Mouse (Mus musculus): ENCODE measurements at regions not wholly inside any gene's neighbourhood (a gene's known extent, or its start where the extent isn't known, plus 50 kb on each side); places are given as distances from the start of the nearest gene placed in this dataset.

GRCm38 (mm10) chr12:93549900-93550299, 1700.9 kb upstream of the Sel1l start:
- Histone ChIP-seq H3K4me1 (replicated peaks) (no peaks in the 10 kb centered on the region), H3K9ac (no peak overlapping the region), H3K4me2 (replicated peaks) (no peak overlapping the region), H3K27me3 (replicated peaks) (no peaks in the 10 kb centered on the region), H3K9me3 (no peaks in the 10 kb centered on the region), H3K4me3 (replicated peaks) (no peak overlapping the region), H3K36me3 (no peaks in the 10 kb centered on the region), H3K27ac (no peak overlapping the region)
- WGBS, result 33% methylated on average over 4 of the region's 4 CpGs
- no peak for ATAC-seq

GRCm38 (mm10) chr12:93523465-93523864, 1674.5 kb upstream of the Sel1l start:
- Histone ChIP-seq H3K36me3 (no peaks in the 10 kb centered on the region), H3K9me3 (no peaks in the 10 kb centered on the region), H3K9ac (no peak overlapping the region), H3K4me1 (replicated peaks) (no peaks in the 10 kb centered on the region), H3K4me3 (replicated peaks) (no peak overlapping the region), H3K4me2 (replicated peaks) (no peak overlapping the region), H3K27me3 (replicated peaks) (no peaks in the 10 kb centered on the region), H3K27ac (no peak overlapping the region)
- ATAC-seq, result no peak
- WGBS, result 79% methylated on average over 2 of the region's 2 CpGs

- Histone ChIP-seq H3K9me3 (no peaks in the 10 kb centered on the region), H3K9ac (no peak overlapping the region), H3K4me3 (replicated peaks) (no peak overlapping the region), H3K27ac (no peak overlapping the region), H3K4me2 (replicated peaks) (no peak overlapping the region), H3K27me3 (replicated peaks) (no peaks in the 10 kb centered on the region), H3K4me1 (replicated peaks) (no peaks in the 10 kb centered on the region), H3K36me3 (no peaks in the 10 kb centered on the region)
- ATAC-seq, result no peak
- whole genome bisulfite sequencing, result 74% methylated on average over 1 of the region's 1 CpGs
Measured at GRCm38 (mm10) chr12:93486381-93486780, 1637.4 kb upstream of the Sel1l start.

GRCm38 (mm10) chr12:93462106-93462505, 1613.1 kb upstream of the Sel1l start:
- no peak for ATAC-seq
- Histone ChIP-seq H3K27ac (no peak overlapping the region), H3K4me1 (replicated peaks) (no peaks in the 10 kb centered on the region), H3K4me3 (replicated peaks) (no peak overlapping the region), H3K4me2 (replicated peaks) (no peak overlapping the region), H3K9me3 (no peaks in the 10 kb centered on the region), H3K27me3 (replicated peaks) (no peaks in the 10 kb centered on the region), H3K9ac (no peak overlapping the region), H3K36me3 (no peaks in the 10 kb centered on the region)

- ATAC-seq, result no peak
- no peak overlapping the region for H3K27ac ChIP-seq
- H3K4me1 ChIP-seq (replicated peaks), result no peaks in the 10 kb centered on the region
- WGBS, result 78% methylated on average over 2 of the region's 2 CpGs
- H3K4me3 ChIP-seq (replicated peaks), result no peak overlapping the region
- no peaks in the 10 kb centered on the region for H3K27me3 ChIP-seq (replicated peaks)
- H3K36me3 ChIP-seq, result no peaks in the 10 kb centered on the region
- no peaks in the 10 kb centered on the region for H3K9me3 ChIP-seq
- H3K9ac ChIP-seq, result no peak overlapping the region
- H3K4me2 ChIP-seq (replicated peaks), result no peak overlapping the region
Measured at GRCm38 (mm10) chr12:93449436-93449835, 1600.5 kb upstream of the Sel1l start.

GRCm38 (mm10) chr12:93429218-93429617, 1580.3 kb upstream of the Sel1l start:
- Histone ChIP-seq H3K4me2 (replicated peaks) (no peak overlapping the region), H3K9me3 (no peaks in the 10 kb centered on the region), H3K4me1 (replicated peaks) (no peaks in the 10 kb centered on the region), H3K9ac (no peak overlapping the region), H3K27me3 (replicated peaks) (no peaks in the 10 kb centered on the region), H3K36me3 (no peaks in the 10 kb centered on the region), H3K27ac (no peak overlapping the region), H3K4me3 (replicated peaks) (no peak overlapping the region)
- ATAC-seq, result no peak

GRCm38 (mm10) chr12:93427988-93428387, 1579.0 kb upstream of the Sel1l start:
- Histone ChIP-seq H3K4me2 (replicated peaks) (no peak overlapping the region), H3K9ac (no peak overlapping the region), H3K27ac (no peak overlapping the region), H3K36me3 (no peaks in the 10 kb centered on the region), H3K27me3 (replicated peaks) (no peaks in the 10 kb centered on the region), H3K4me3 (replicated peaks) (no peak overlapping the region), H3K9me3 (no peaks in the 10 kb centered on the region), H3K4me1 (replicated peaks) (no peaks in the 10 kb centered on the region)
- 74% methylated on average over 2 of the region's 2 CpGs for WGBS
- ATAC-seq, result no peak

GRCm38 (mm10) chr12:93416381-93416780, 1567.4 kb upstream of the Sel1l start:
- H3K27ac ChIP-seq, result no peak overlapping the region
- H3K36me3 ChIP-seq, result no peaks in the 10 kb centered on the region
- no peak overlapping the region for H3K4me2 ChIP-seq (replicated peaks)
- H3K9ac ChIP-seq, result no peak overlapping the region
- no peak overlapping the region for H3K4me3 ChIP-seq (replicated peaks)
- 88% methylated on average over 6 of the region's 6 CpGs for WGBS
- ATAC-seq, result no peak
- no peaks in the 10 kb centered on the region for H3K4me1 ChIP-seq (replicated peaks)
- H3K27me3 ChIP-seq (replicated peaks), result no peaks in the 10 kb centered on the region
- no peaks in the 10 kb centered on the region for H3K9me3 ChIP-seq

- no peaks in the 10 kb centered on the region for H3K36me3 ChIP-seq
- H3K9ac ChIP-seq, result no peak overlapping the region
- no peak overlapping the region for H3K4me2 ChIP-seq (replicated peaks)
- H3K4me3 ChIP-seq (replicated peaks), result no peak overlapping the region
- H3K27me3 ChIP-seq (replicated peaks), result no peaks in the 10 kb centered on the region
- H3K27ac ChIP-seq, result no peak overlapping the region
- H3K9me3 ChIP-seq, result no peaks in the 10 kb centered on the region
- H3K4me1 ChIP-seq (replicated peaks), result no peaks in the 10 kb centered on the region
- ATAC-seq, result no peak
- 77% methylated on average over 1 of the region's 1 CpGs for WGBS
Measured at GRCm38 (mm10) chr12:93415791-93416190, 1566.8 kb upstream of the Sel1l start.

GRCm38 (mm10) chr12:93385578-93385977, 1536.6 kb upstream of the Sel1l start:
- Histone ChIP-seq H3K4me1 (replicated peaks) (no peaks in the 10 kb centered on the region), H3K4me2 (replicated peaks) (no peak overlapping the region), H3K9me3 (no peaks in the 10 kb centered on the region), H3K27ac (no peak overlapping the region), H3K36me3 (no peaks in the 10 kb centered on the region), H3K4me3 (replicated peaks) (no peak overlapping the region), H3K27me3 (replicated peaks) (no peaks in the 10 kb centered on the region), H3K9ac (no peak overlapping the region)
- 19% methylated on average over 2 of the region's 2 CpGs for WGBS
- ATAC-seq, result peak; percentile 70

GRCm38 (mm10) chr12:93342933-93343332, 1494.0 kb upstream of the Sel1l start:
- H3K9ac ChIP-seq, result no peak overlapping the region
- no peak overlapping the region for H3K27ac ChIP-seq
- no peaks in the 10 kb centered on the region for H3K27me3 ChIP-seq (replicated peaks)
- ATAC-seq, result no peak
- no peaks in the 10 kb centered on the region for H3K36me3 ChIP-seq
- H3K4me3 ChIP-seq (replicated peaks), result no peak overlapping the region
- no peak overlapping the region for H3K4me2 ChIP-seq (replicated peaks)
- no peaks in the 10 kb centered on the region for H3K9me3 ChIP-seq
- no peaks in the 10 kb centered on the region for H3K4me1 ChIP-seq (replicated peaks)
- 39% methylated on average over 4 of the region's 4 CpGs for WGBS

- no peaks in the 10 kb centered on the region for H3K9me3 ChIP-seq
- H3K27ac ChIP-seq, result no peak overlapping the region
- no peak overlapping the region for H3K9ac ChIP-seq
- H3K4me3 ChIP-seq (replicated peaks), result no peak overlapping the region
- no peaks in the 10 kb centered on the region for H3K36me3 ChIP-seq
- 69% methylated on average over 4 of the region's 4 CpGs for WGBS
- no peaks in the 10 kb centered on the region for H3K27me3 ChIP-seq (replicated peaks)
- no peaks in the 10 kb centered on the region for H3K4me1 ChIP-seq (replicated peaks)
- no peak overlapping the region for H3K4me2 ChIP-seq (replicated peaks)
- no peak for ATAC-seq
Measured at GRCm38 (mm10) chr12:93342525-93342924, 1493.6 kb upstream of the Sel1l start.

- Histone ChIP-seq H3K27ac (no peak overlapping the region), H3K4me3 (replicated peaks) (no peak overlapping the region), H3K9me3 (no peaks in the 10 kb centered on the region), H3K36me3 (no peaks in the 10 kb centered on the region), H3K9ac (no peak overlapping the region), H3K4me1 (replicated peaks) (no peaks in the 10 kb centered on the region), H3K4me2 (replicated peaks) (no peak overlapping the region), H3K27me3 (replicated peaks) (no peaks in the 10 kb centered on the region)
- WGBS, result 79% methylated on average over 1 of the region's 1 CpGs
- no peak for ATAC-seq
Measured at GRCm38 (mm10) chr12:93335520-93335919, 1486.6 kb upstream of the Sel1l start.

- Histone ChIP-seq H3K9ac (no peak overlapping the region), H3K4me1 (replicated peaks) (no peaks in the 10 kb centered on the region), H3K27me3 (replicated peaks) (no peaks in the 10 kb centered on the region), H3K27ac (no peak overlapping the region), H3K36me3 (no peaks in the 10 kb centered on the region), H3K9me3 (no peaks in the 10 kb centered on the region), H3K4me3 (replicated peaks) (no peak overlapping the region), H3K4me2 (replicated peaks) (no peak overlapping the region)
- no peak for ATAC-seq
Measured at GRCm38 (mm10) chr12:93312214-93312613, 1463.3 kb upstream of the Sel1l start.
